Mouse (Mus musculus): ENCODE data around the gene Pde4d. TPM values are rescaled to one million over a fixed set of nuclear protein-coding genes. Genes with fewer than 3 reads are reported as not detected.

The Pde4d gene
- polyA plus RNA-seq, 1 experiment from 2014 or later, result 29.2 TPM

- no peak overlapping the region for H3K4me3 ChIP-seq (ENCODE audit: control insufficient read depth in 1 of 2, insufficient read depth in 1 of 2, low read depth in 1 of 2, low read length in 2 of 2)
- H3K36me3 ChIP-seq (ENCODE audit: control insufficient read depth, insufficient read depth, low read length), result no peaks in the 10 kb centered on the region
- peak overlapping the region; percentile 36 to 73 for H3K27ac ChIP-seq (replicated peaks in 1 of 2; ENCODE audit: control insufficient read depth in 1 of 2, insufficient read depth in 1 of 2, low read depth in 2 of 2, low read length in 2 of 2)
- H3K4me1 ChIP-seq (ENCODE audit: control insufficient read depth in 2 of 2, insufficient read depth in 2 of 2, low read length in 2 of 2), result peaks cover 15 to 32% of the 10 kb centered on the region in 2 experiments
- no peak for ATAC-seq (ENCODE audit: insufficient number of reproducible peaks, insufficient read depth, low FRiP score, low read depth)
- H3K27me3 ChIP-seq (ENCODE audit: control insufficient read depth, insufficient read depth, low read length), result no peaks in the 10 kb centered on the region
- peak overlapping the region; percentile 3; the same call in 1 of the 2 replicates for H3K4me2 ChIP-seq (ENCODE audit: low read length)
- H3K9me3 ChIP-seq (ENCODE audit: control insufficient read depth, low read length), result no peaks in the 10 kb centered on the region
- WGBS, result 32% methylated on average over 10 of the region's 10 CpGs
- no peak overlapping the region for H3K9ac ChIP-seq (ENCODE audit: low read length)
These were observed 1215.4 kb downstream of the Pde4d start for GRCm38 (mm10) chr13:109664956-109665802.

GRCm38 (mm10) chr13:109665803-109666403 lies 1216.2 kb downstream of the Pde4d start:
- peak overlapping the region; percentile 36 to 73 for H3K27ac ChIP-seq (replicated peaks in 1 of 2; ENCODE audit: control insufficient read depth in 1 of 2, insufficient read depth in 1 of 2, low read depth in 2 of 2, low read length in 2 of 2)
- H3K4me3 ChIP-seq (ENCODE audit: control insufficient read depth in 1 of 2, insufficient read depth in 1 of 2, low read depth in 1 of 2, low read length in 2 of 2), result no peak overlapping the region
- H3K27me3 ChIP-seq (ENCODE audit: control insufficient read depth, insufficient read depth, low read length), result no peaks in the 10 kb centered on the region
- 22% methylated on average over 10 of the region's 10 CpGs for WGBS
- H3K9me3 ChIP-seq (ENCODE audit: control insufficient read depth, low read length), result no peaks in the 10 kb centered on the region
- H3K36me3 ChIP-seq (ENCODE audit: control insufficient read depth, insufficient read depth, low read length), result no peaks in the 10 kb centered on the region
- peak overlapping the region; percentile 3; the same call in 1 of the 2 replicates for H3K4me2 ChIP-seq (ENCODE audit: low read length)
- peak; percentile 50; the same call in 1 of the 2 replicates for ATAC-seq (ENCODE audit: insufficient number of reproducible peaks, insufficient read depth, low FRiP score, low read depth)
- H3K9ac ChIP-seq (ENCODE audit: low read length), result no peak overlapping the region
- peaks cover 15 to 32% of the 10 kb centered on the region in 2 experiments for H3K4me1 ChIP-seq (ENCODE audit: control insufficient read depth in 2 of 2, insufficient read depth in 2 of 2, low read length in 2 of 2)

GRCm38 (mm10) chr13:109669965-109670364 lies 1220.2 kb downstream of the Pde4d start:
- 85% methylated on average over 4 of the region's 4 CpGs for WGBS

GRCm38 (mm10) chr13:109671589-109672347 lies 1222.0 kb downstream of the Pde4d start:
- no peak overlapping the region for H3K27ac ChIP-seq (replicated peaks in 1 of 2; ENCODE audit: control insufficient read depth in 1 of 2, insufficient read depth in 1 of 2, low read depth in 2 of 2, low read length in 2 of 2)
- no peak overlapping the region for H3K9ac ChIP-seq (ENCODE audit: low read length)
- WGBS, result 64% methylated on average over 8 of the region's 8 CpGs
- H3K4me2 ChIP-seq (ENCODE audit: low read length), result no peak overlapping the region
- no peak for ATAC-seq (ENCODE audit: insufficient number of reproducible peaks, insufficient read depth, low FRiP score, low read depth)
- no peak overlapping the region for H3K4me3 ChIP-seq (ENCODE audit: control insufficient read depth in 1 of 2, insufficient read depth in 1 of 2, low read depth in 1 of 2, low read length in 2 of 2)
- no peaks in the 10 kb centered on the region for H3K36me3 ChIP-seq (ENCODE audit: control insufficient read depth, insufficient read depth, low read length)
- peaks cover 0 to 3% of the 10 kb centered on the region in 2 experiments; a peak in 2 of 4 replicates for H3K4me1 ChIP-seq (ENCODE audit: control insufficient read depth in 2 of 2, insufficient read depth in 2 of 2, low read length in 2 of 2)
- no peaks in the 10 kb centered on the region for H3K27me3 ChIP-seq (ENCODE audit: control insufficient read depth, insufficient read depth, low read length)
- no peaks in the 10 kb centered on the region for H3K9me3 ChIP-seq (ENCODE audit: control insufficient read depth, low read length)

More at GRCm38 (mm10) chr13:109669965-109670364, 1220.2 kb downstream of the Pde4d start:
- Histone ChIP-seq H3K4me3 (ENCODE audit: control insufficient read depth in 1 of 2, insufficient read depth in 1 of 2, low read depth in 1 of 2, low read length in 2 of 2) (no peak overlapping the region), H3K27me3 (ENCODE audit: control insufficient read depth, insufficient read depth, low read length) (no peaks in the 10 kb centered on the region), H3K9ac (ENCODE audit: low read length) (no peak overlapping the region), H3K27ac (replicated peaks in 1 of 2; ENCODE audit: control insufficient read depth in 1 of 2, insufficient read depth in 1 of 2, low read depth in 2 of 2, low read length in 2 of 2) (no peak overlapping the region), H3K4me1 (ENCODE audit: control insufficient read depth in 2 of 2, insufficient read depth in 2 of 2, low read length in 2 of 2) (peaks cover 12 to 21% of the 10 kb centered on the region in 2 experiments), H3K9me3 (ENCODE audit: control insufficient read depth, low read length) (no peaks in the 10 kb centered on the region), H3K4me2 (ENCODE audit: low read length) (no peak overlapping the region), H3K36me3 (ENCODE audit: control insufficient read depth, insufficient read depth, low read length) (no peaks in the 10 kb centered on the region)
- ATAC-seq (ENCODE audit: insufficient number of reproducible peaks, insufficient read depth, low FRiP score, low read depth), result no peak

GRCm38 (mm10) chr13:109677047-109677446 lies 1227.3 kb downstream of the Pde4d start:
- no peaks in the 10 kb centered on the region for H3K36me3 ChIP-seq (ENCODE audit: control insufficient read depth, insufficient read depth, low read length)
- no peaks in the 10 kb centered on the region for H3K27me3 ChIP-seq (ENCODE audit: control insufficient read depth, insufficient read depth, low read length)
- H3K9me3 ChIP-seq (ENCODE audit: control insufficient read depth, low read length), result no peaks in the 10 kb centered on the region
- ATAC-seq (ENCODE audit: insufficient number of reproducible peaks, insufficient read depth, low FRiP score, low read depth), result no peak
- no peak overlapping the region for H3K9ac ChIP-seq (ENCODE audit: low read length)
- no peak overlapping the region for H3K4me2 ChIP-seq (ENCODE audit: low read length)
- H3K4me3 ChIP-seq (ENCODE audit: control insufficient read depth in 1 of 2, insufficient read depth in 1 of 2, low read depth in 1 of 2, low read length in 2 of 2), result no peak overlapping the region
- WGBS, result 49% methylated on average over 4 of the region's 4 CpGs
- no peak overlapping the region for H3K27ac ChIP-seq (replicated peaks in 1 of 2; ENCODE audit: control insufficient read depth in 1 of 2, insufficient read depth in 1 of 2, low read depth in 2 of 2, low read length in 2 of 2)
- H3K4me1 ChIP-seq (ENCODE audit: control insufficient read depth in 2 of 2, insufficient read depth in 2 of 2, low read length in 2 of 2), result peaks cover 0 to 7% of the 10 kb centered on the region in 2 experiments; a peak in 1 of 4 replicates

- no peak for ATAC-seq (ENCODE audit: insufficient number of reproducible peaks, insufficient read depth, low FRiP score, low read depth)
- H3K36me3 ChIP-seq (ENCODE audit: control insufficient read depth, insufficient read depth, low read length), result no peaks in the 10 kb centered on the region
- H3K9ac ChIP-seq (ENCODE audit: low read length), result no peak overlapping the region
- no peak overlapping the region for H3K4me3 ChIP-seq (ENCODE audit: control insufficient read depth in 1 of 2, insufficient read depth in 1 of 2, low read depth in 1 of 2, low read length in 2 of 2)
- H3K9me3 ChIP-seq (ENCODE audit: control insufficient read depth, low read length), result no peaks in the 10 kb centered on the region
- H3K27ac ChIP-seq (replicated peaks in 1 of 2; ENCODE audit: control insufficient read depth in 1 of 2, insufficient read depth in 1 of 2, low read depth in 2 of 2, low read length in 2 of 2), result no peak overlapping the region
- H3K4me1 ChIP-seq (ENCODE audit: control insufficient read depth in 2 of 2, insufficient read depth in 2 of 2, low read length in 2 of 2), result peaks cover 0 to 7% of the 10 kb centered on the region in 2 experiments; a peak in 1 of 4 replicates
- 71% methylated on average over 3 of the region's 3 CpGs for WGBS
- no peak overlapping the region for H3K4me2 ChIP-seq (ENCODE audit: low read length)
- no peaks in the 10 kb centered on the region for H3K27me3 ChIP-seq (ENCODE audit: control insufficient read depth, insufficient read depth, low read length)
These were observed 1227.9 kb downstream of the Pde4d start for GRCm38 (mm10) chr13:109677617-109678016.

- no peak for ATAC-seq (ENCODE audit: insufficient number of reproducible peaks, insufficient read depth, low FRiP score, low read depth)
- no peak overlapping the region for H3K9ac ChIP-seq (ENCODE audit: low read length)
- no peak overlapping the region for H3K27ac ChIP-seq (replicated peaks in 1 of 2; ENCODE audit: control insufficient read depth in 1 of 2, insufficient read depth in 1 of 2, low read depth in 2 of 2, low read length in 2 of 2)
These were observed 1229.2 kb downstream of the Pde4d start for GRCm38 (mm10) chr13:109678991-109679390.

More at GRCm38 (mm10) chr13:109678991-109679390, 1229.2 kb downstream of the Pde4d start:
- Histone ChIP-seq H3K27me3 (ENCODE audit: control insufficient read depth, insufficient read depth, low read length) (no peaks in the 10 kb centered on the region), H3K4me3 (ENCODE audit: control insufficient read depth in 1 of 2, insufficient read depth in 1 of 2, low read depth in 1 of 2, low read length in 2 of 2) (no peak overlapping the region), H3K9me3 (ENCODE audit: control insufficient read depth, low read length) (no peaks in the 10 kb centered on the region), H3K4me1 (ENCODE audit: control insufficient read depth in 2 of 2, insufficient read depth in 2 of 2, low read length in 2 of 2) (peaks cover 2 to 11% of the 10 kb centered on the region in 2 experiments), H3K4me2 (ENCODE audit: low read length) (no peak overlapping the region), H3K36me3 (ENCODE audit: control insufficient read depth, insufficient read depth, low read length) (no peaks in the 10 kb centered on the region)
- WGBS, result 35% methylated on average over 1 of the region's 1 CpGs
